Mouse (Mus musculus) cerebellum, adult 2 months (tissue): ENCODE measurements at regions not wholly inside any gene's neighbourhood (a gene's known extent, or its start where the extent isn't known, plus 50 kb on each side); places are given as distances from the start of the nearest gene placed in this dataset.

ENCODE experiments used
- CTCF ChIP-seq: fragments of 200-500 bp; IDR thresholded peaks from 2 replicates; pipeline ENCODE4 v1.5.1; 2011; ENCODE audit warnings: low read depth, mild to moderate bottlenecking, control low read depth, low read length, moderate library complexity, borderline replicate concordance; ENCODE audit not compliant: insufficient read depth
- POLR2A ChIP-seq: fragments of 200-500 bp; IDR thresholded peaks from 2 replicates; pipeline ENCODE4 v1.6.1; 2011; ENCODE audit warnings: low read length, control low read depth, borderline replicate concordance; ENCODE audit not compliant: insufficient read depth

DNA sequence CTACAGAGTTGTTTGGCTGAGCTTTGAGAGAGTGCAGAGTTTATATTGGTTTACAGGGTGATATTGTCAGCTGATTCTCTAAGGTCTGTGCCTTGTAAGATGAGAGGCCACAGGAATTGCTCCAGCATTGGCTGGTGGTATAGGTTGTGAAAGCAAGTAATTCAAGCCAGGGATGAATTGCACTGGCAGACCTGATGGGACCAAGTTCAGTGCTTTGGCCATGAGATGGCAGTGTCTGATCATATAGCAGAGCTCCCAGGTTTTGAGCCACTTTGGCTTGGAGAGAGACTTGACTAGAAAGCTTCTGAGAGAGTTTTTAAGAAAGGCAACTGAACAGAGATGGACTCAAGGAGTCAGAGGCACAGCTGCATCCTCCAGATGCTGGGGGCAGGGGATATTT is 75.8 kb upstream of the Cxcl13 start:
- TF ChIP-seq POLR2A (no peak), CTCF (peak; percentile 60)
